Mouse (Mus musculus) olfactory bulb, adult 2 months (tissue): ENCODE measurements around the gene Papola. TPM values are rescaled to one million over a fixed set of nuclear protein-coding genes. Genes with fewer than 3 reads are reported as not detected.
"Not testable (repeated sequence)": the region's sequence is repeated elsewhere in the genome, so short reads cannot be mapped to it uniquely, and the experiment has no call there.

Source experiments
- H3K27ac ChIP-seq: fragments of 200-500 bp; 2 replicates; pipeline ENCODE4 v1.5.1; 2012; ENCODE audit warnings: low read depth, low read length; ENCODE audit not compliant: insufficient read depth
- H3K4me1 ChIP-seq: fragments of 200-500 bp; 2 replicates; pipeline ENCODE4 v1.6.1; 2012; ENCODE audit warnings: low read length; ENCODE audit not compliant: control insufficient read depth, insufficient read depth
- H3K4me3 ChIP-seq: fragments of 200-500 bp; 2 replicates; pipeline ENCODE4 v1.5.1; 2012; ENCODE audit warnings: mild to moderate bottlenecking, low read depth, low read length, moderate library complexity; ENCODE audit not compliant: insufficient read depth
- CTCF ChIP-seq: fragments of 200-500 bp; IDR thresholded peaks from 2 replicates; pipeline ENCODE4 v1.5.1; 2012; ENCODE audit warnings: low read depth, mild to moderate bottlenecking, low read length, moderate library complexity; ENCODE audit not compliant: insufficient read depth
- POLR2A ChIP-seq: fragments of 200-500 bp; IDR thresholded peaks from 2 replicates; pipeline ENCODE4 v1.6.1; 2012; ENCODE audit warnings: mild to moderate bottlenecking, low read depth, low read length, moderate library complexity; ENCODE audit not compliant: insufficient read depth
- WGBS: fragments of 180-500 bp; shearing (Covaris S2); methylation state at CpG from one replicate; pipeline ENCODE4 v1.1.7; 2018; 5-methylcytosine and 5-hydroxymethylcytosine counted together
- polyA plus RNA-seq: library from polyadenylated mRNA; stranded (reverse); fragments of >200 nt; gene quantifications from 2 replicates; pipeline ENCODE4 v1.2.4, GENCODE M21; 2012; ENCODE audit warnings: low replicate concordance; ENCODE audit not compliant: missing spikeins, insufficient read depth, insufficient read length

Papola gene
- polyA plus RNA-seq, 1 experiment = 142 TPM

GRCm38 (mm10) chr12:105823472-105823871 is 39.0 kb downstream of the Papola start:
- TF ChIP-seq CTCF (no peak), POLR2A (no peak)
- H3K4me3 ChIP-seq = no peak overlapping the region
- WGBS = 62% methylated on average over 4 of the region's 4 CpGs
- no peak overlapping the region for H3K27ac ChIP-seq
- peaks cover 2% of the 10 kb centered on the region; the same call in 1 of the 2 replicates for H3K4me1 ChIP-seq

GRCm38 (mm10) chr12:105824743-105825142 is 40.2 kb downstream of the Papola start:
- no peak for TF ChIP-seq CTCF
- no peak for TF ChIP-seq POLR2A
- 76% methylated on average over 8 of the region's 8 CpGs for WGBS
- no peak overlapping the region for H3K4me3 ChIP-seq
- H3K4me1 ChIP-seq = peaks cover 2% of the 10 kb centered on the region; the same call in 1 of the 2 replicates
- no peak overlapping the region for H3K27ac ChIP-seq

GRCm38 (mm10) chr12:105825266-105825665 is 40.8 kb downstream of the Papola start:
- no peak overlapping the region for H3K4me3 ChIP-seq
- TF ChIP-seq POLR2A = no peak
- no peak for TF ChIP-seq CTCF
- H3K27ac ChIP-seq = no peak overlapping the region
- WGBS = 46% methylated on average over 4 of the region's 4 CpGs
- H3K4me1 ChIP-seq = peaks cover 2% of the 10 kb centered on the region; the same call in 1 of the 2 replicates

GRCm38 (mm10) chr12:105832541-105832940 is 48.0 kb downstream of the Papola start:
- Histone ChIP-seq H3K27ac (no peak overlapping the region), H3K4me3 (no peak overlapping the region), H3K4me1 (peaks cover 2% of the 10 kb centered on the region; the same call in 1 of the 2 replicates)
- 48% methylated on average over 6 of the region's 6 CpGs for WGBS
- TF ChIP-seq CTCF = no peak
- no peak for TF ChIP-seq POLR2A

- Histone ChIP-seq H3K4me3 (no peak overlapping the region), H3K4me1 (peaks cover 2% of the 10 kb centered on the region; the same call in 1 of the 2 replicates), H3K27ac (no peak overlapping the region)
- 40% methylated on average over 6 of the region's 6 CpGs for WGBS
- no peak for TF ChIP-seq POLR2A
- no peak for TF ChIP-seq CTCF
Measured at GRCm38 (mm10) chr12:105834926-105835325, 50.4 kb downstream of the Papola start.

GRCm38 (mm10) chr12:105835571-105835970 is 51.1 kb downstream of the Papola start:
- no peak overlapping the region for H3K4me3 ChIP-seq
- H3K27ac ChIP-seq = no peak overlapping the region
- H3K4me1 ChIP-seq = peaks cover 2% of the 10 kb centered on the region; the same call in 1 of the 2 replicates
- TF ChIP-seq POLR2A (no peak), CTCF (no peak)
- WGBS = 64% methylated on average over 6 of the region's 6 CpGs

GRCm38 (mm10) chr12:105836196-105836595 is 51.7 kb downstream of the Papola start:
- Histone ChIP-seq H3K4me3 (no peak overlapping the region), H3K4me1 (peaks cover 4% of the 10 kb centered on the region; the same call in 1 of the 2 replicates), H3K27ac (no peak overlapping the region)
- 34% methylated on average over 2 of the region's 2 CpGs for WGBS
- TF ChIP-seq POLR2A (no peak), CTCF (no peak)

GRCm38 (mm10) chr12:105839096-105839495 is 54.6 kb downstream of the Papola start:
- no peak for TF ChIP-seq POLR2A
- Histone ChIP-seq H3K4me1 (peaks cover 11% of the 10 kb centered on the region; the same call in 1 of the 2 replicates), H3K27ac (no peak overlapping the region), H3K4me3 (no peak overlapping the region)
- 19% methylated on average over 4 of the region's 4 CpGs for WGBS

GRCm38 (mm10) chr12:105840545-105840944 is 56.1 kb downstream of the Papola start:
- not testable (repeated sequence) for H3K27ac ChIP-seq, H3K4me3 ChIP-seq
- H3K4me1 ChIP-seq = peaks cover 12% of the 10 kb centered on the region
- WGBS = 97% methylated on average over 8 of the region's 8 CpGs
